Mouse (Mus musculus) right cerebral cortex, postnatal 14 days (tissue): ENCODE measurements around the gene Asxl2.
A peak's percentile ranks its signal among the peaks of the same experiment; 100 is the strongest.

Experiments
- DNase-seq: peaks from one replicate; pipeline ENCODE4 v3.0.0; 2022

The Asxl2 gene

DNA sequence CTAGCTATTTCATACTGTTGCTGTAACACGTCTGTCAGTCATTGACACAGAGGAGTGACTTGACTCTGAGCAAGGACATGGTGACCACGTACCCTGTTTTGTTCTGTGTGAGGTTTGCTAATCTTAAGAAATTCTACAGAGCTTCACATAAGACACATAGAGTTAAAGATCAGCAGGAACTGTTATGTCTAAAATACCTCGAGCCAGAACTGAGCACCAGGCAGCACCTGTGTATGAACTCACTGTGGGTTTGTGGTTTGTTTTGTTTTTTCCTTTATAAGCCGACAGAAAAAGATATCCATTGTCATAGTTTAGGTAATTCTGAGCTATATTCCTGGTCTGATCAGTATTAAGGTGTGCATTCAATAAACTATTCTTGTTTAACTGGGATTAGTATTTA lies 120.8 kb downstream of the Asxl2 start:
- DNase-seq = no peak

DNA sequence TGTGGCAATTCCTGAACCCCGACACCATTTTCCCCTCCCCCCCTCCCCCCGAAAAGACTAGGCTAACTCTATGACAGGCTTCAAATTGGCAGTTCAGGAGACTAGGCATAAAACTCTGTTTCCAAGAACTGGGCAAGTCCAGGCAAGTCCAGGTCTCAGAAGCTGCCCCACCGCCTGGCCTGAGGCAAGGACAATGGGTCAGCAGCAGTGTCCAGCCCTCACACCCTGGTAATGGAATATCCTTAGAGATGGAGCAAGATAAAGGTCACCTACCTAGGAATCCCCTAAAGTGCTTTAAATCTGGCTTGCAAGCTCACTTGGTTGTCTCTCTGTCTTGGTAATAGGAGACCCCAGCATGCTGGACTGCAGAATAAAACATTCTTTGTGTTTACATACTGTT lies 121.3 kb downstream of the Asxl2 start:
- no peak for DNase-seq

DNA sequence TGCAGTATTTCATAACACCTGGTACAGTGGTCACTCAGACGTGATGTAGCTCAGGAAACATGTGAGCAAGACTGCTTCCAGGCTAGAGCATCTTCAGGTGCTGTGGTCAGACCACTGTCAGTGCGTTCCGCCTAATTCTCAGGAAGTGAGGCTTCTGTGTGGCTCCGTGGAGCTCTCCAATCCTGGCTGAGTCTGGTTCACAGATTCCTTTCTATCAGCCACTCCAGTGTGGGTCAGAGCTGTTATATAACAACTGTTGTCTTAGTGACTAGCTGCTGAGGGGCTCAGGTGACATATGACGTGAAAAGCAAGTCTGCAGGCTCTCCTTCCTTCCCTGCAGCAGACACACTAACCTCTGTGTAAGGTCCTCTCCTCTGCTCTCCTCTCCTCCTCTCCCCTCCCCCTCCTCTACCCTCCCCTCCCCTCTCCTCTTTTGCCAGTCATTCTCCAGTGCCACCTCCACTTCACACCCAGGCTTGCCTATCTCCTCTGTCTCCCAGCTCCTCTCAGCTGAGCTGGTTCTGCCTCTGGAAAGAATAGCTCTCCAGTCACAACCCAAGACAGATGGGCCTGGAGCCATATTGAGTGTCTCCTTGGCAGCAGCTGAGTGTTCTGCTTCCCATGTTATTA lies 122.0 kb downstream of the Asxl2 start:
- peak; percentile 18 for DNase-seq

DNA sequence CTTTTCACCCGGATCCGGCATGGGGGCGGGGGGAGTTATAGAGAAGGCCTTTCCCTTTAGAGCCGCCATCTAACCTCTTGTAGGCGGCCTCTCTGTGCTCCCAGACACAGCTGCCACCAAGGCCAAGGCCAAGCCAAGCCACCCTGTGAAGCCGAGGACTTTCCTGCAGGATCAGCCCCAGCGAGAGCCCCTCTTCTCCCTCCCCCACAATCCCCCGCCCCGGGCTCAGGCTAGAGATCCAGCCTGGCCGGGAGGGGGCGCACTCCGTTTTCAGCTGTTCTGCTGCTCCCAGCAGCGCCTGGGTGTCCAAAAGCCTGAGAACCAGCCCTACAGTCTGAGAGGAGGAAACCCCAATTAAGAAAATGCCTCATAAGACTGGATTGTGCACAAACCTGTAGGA lies 123.6 kb downstream of the Asxl2 start:
- DNase-seq = peak; percentile 60
